Comparison of ENCODE assay signal across 8 mouse cellular contexts in the genomic region with DNA sequence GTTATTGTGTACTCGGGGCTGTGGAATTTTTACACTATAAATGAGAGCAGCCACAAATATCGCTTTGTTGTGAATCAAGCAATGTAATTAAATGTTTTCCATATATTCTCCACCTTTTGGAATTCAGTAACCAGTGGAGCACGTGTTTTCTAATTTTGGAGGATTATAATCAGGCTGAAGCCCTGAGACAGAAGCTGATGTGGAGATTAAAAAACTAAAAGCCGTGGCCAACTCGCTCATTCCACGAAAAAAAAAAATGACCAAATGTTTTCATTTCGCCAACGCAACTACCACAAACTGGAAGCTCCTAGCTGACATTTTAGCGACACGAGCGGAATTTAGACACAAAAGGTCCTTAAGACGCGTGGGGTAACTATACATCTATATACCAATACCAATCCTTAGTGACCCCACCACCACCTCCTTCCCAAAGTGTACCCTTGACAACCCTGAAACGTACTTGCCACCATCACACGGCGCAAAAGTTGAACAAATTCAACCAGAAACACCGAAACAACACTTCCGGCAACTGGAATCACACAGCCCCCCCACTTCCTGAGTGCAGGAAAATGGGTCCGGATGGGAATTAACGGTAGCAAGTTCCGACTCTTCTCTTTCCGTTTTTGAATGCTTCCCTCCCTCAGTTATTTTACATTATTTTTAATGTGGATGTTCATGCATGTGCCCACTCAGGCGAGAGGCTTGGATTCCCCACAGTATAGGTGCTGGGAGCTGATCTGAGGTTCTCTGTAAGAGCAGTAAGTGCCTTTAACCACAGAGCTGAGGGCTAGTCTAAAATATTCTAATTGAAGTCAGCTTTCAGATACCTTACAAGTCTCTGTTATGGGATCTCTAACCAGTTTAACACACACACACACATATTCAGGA. TPM values are rescaled to one million over a fixed set of nuclear protein-coding genes. Genes with fewer than 3 reads are reported as not detected.
DNase-seq lines count a peak whose midpoint lies in the region; ATAC-seq and TF ChIP-seq lines count a peak whose summit lies in the region.

A gene (minus strand): TSS at position 524 of the 888 bp plus-strand sequence.

- WGBS in heart, embryonic 15.5 days = 3% methylated on average over 23 of the region's 23 CpGs
- WGBS in liver, embryonic 14.5 days (ENCODE audit: insufficient replicate concordance) = 2% methylated on average over 23 of the region's 23 CpGs
- WGBS in neural tube, embryonic 11.5 days = 3% methylated on average over 23 of the region's 23 CpGs
- WGBS in stomach, postnatal 0 days = 2% methylated on average over 23 of the region's 23 CpGs

- H3K36me3 ChIP-seq in heart, embryonic 15.5 days = peaks cover 11% of the 10 kb centered on the region; the same call in 1 of the 2 replicates
- H3K36me3 ChIP-seq in liver, embryonic 14.5 days (replicated peaks; ENCODE audit: control insufficient read depth, insufficient read depth, low read depth) = peaks cover 15% of the 10 kb centered on the region
- peaks cover 2% of the 10 kb centered on the region for H3K36me3 ChIP-seq in neural tube, embryonic 11.5 days (ENCODE audit: control insufficient read depth, insufficient read depth, low read length)
- peaks cover 5% of the 10 kb centered on the region; the same call in 1 of the 2 replicates for H3K36me3 ChIP-seq in stomach, postnatal 0 days (ENCODE audit: control insufficient read depth, insufficient read depth, low read length)

- peak within 1 kb of the TSS; percentile 98 for H3K27ac ChIP-seq in brown adipose tissue, adult 24 weeks (replicated peaks; ENCODE audit: low read depth, low read length)
- peak within 1 kb of the TSS; percentile 97 for H3K27ac ChIP-seq in heart, embryonic 15.5 days
- H3K27ac ChIP-seq in liver, embryonic 14.5 days = peak within 1 kb of the TSS; percentile 95
- H3K27ac ChIP-seq in neural tube, embryonic 11.5 days (ENCODE audit: low read depth, low read length) = peak within 1 kb of the TSS; percentile 83
- H3K27ac ChIP-seq in stomach, postnatal 0 days (replicated peaks) = peak within 1 kb of the TSS; percentile 95

- H3K9me3 ChIP-seq in heart, embryonic 15.5 days (replicated peaks) = no peaks in the 10 kb centered on the region
- H3K9me3 ChIP-seq in liver, embryonic 14.5 days (ENCODE audit: control insufficient read depth, low read length) = no peaks in the 10 kb centered on the region
- H3K9me3 ChIP-seq in neural tube, embryonic 11.5 days (ENCODE audit: control insufficient read depth, low read length) = no peaks in the 10 kb centered on the region
- H3K9me3 ChIP-seq in stomach, postnatal 0 days (ENCODE audit: control insufficient read depth, low read length) = no peaks in the 10 kb centered on the region

- H3K9ac ChIP-seq in heart, embryonic 15.5 days = peak within 1 kb of the TSS; percentile 75
- H3K9ac ChIP-seq in liver, embryonic 14.5 days (replicated peaks) = peak within 1 kb of the TSS; percentile 95
- peak within 1 kb of the TSS; percentile 71 for H3K9ac ChIP-seq in neural tube, embryonic 11.5 days (ENCODE audit: low read length)
- H3K9ac ChIP-seq in stomach, postnatal 0 days (ENCODE audit: low read length) = peak within 1 kb of the TSS; percentile 55

- TF ChIP-seq CTCF in liver, embryonic 14.5 days (IDR thresholded peaks at IDR 0.05; ENCODE audit: low read depth) = no peak
- no peak for TF ChIP-seq CTCF in stomach, postnatal 0 days (IDR thresholded peaks at IDR 0.05; ENCODE audit: low read depth)

- DNase-seq in fibroblast of lung, adult 2 months (ENCODE audit: low read depth) = peak; percentile 59
- DNase-seq in kidney, postnatal 25 days = peak; percentile 84 to 86
- peak; percentile 73 to 77 (median 74) for DNase-seq in liver, embryonic 14.5 days (ENCODE audit: low read depth in 3 of 3, low spot score in 3 of 3)
- DNase-seq in neural tube, embryonic 11.5 days (ENCODE audit: low spot score) = peak; percentile 83
- DNase-seq in stomach, postnatal 0 days (ENCODE audit: low spot score) = peak; percentile 82

- H3K27me3 ChIP-seq in heart, embryonic 15.5 days = no peaks in the 10 kb centered on the region
- H3K27me3 ChIP-seq in liver, embryonic 14.5 days (ENCODE audit: control insufficient read depth, insufficient read depth, low read length) = no peaks in the 10 kb centered on the region
- H3K27me3 ChIP-seq in neural tube, embryonic 11.5 days (ENCODE audit: control insufficient read depth, insufficient read depth, low read length) = no peaks in the 10 kb centered on the region
- no peaks in the 10 kb centered on the region for H3K27me3 ChIP-seq in stomach, postnatal 0 days (ENCODE audit: control insufficient read depth, insufficient read depth, low read length)

- H3K4me2 ChIP-seq in heart, embryonic 15.5 days = peak within 1 kb of the TSS; percentile 86
- H3K4me2 ChIP-seq in liver, embryonic 14.5 days (ENCODE audit: low read depth) = peak within 1 kb of the TSS; percentile 99
- H3K4me2 ChIP-seq in neural tube, embryonic 11.5 days (ENCODE audit: low read depth) = peak within 1 kb of the TSS; percentile 70
- peak within 1 kb of the TSS; percentile 71 for H3K4me2 ChIP-seq in stomach, postnatal 0 days (replicated peaks; ENCODE audit: low read depth)

- no peaks in the 10 kb centered on the region for H3K4me1 ChIP-seq in brown adipose tissue, adult 24 weeks (ENCODE audit: control insufficient read depth, insufficient read depth, insufficient read length, low read length)
- peaks cover 9% of the 10 kb centered on the region for H3K4me1 ChIP-seq in heart, embryonic 15.5 days (replicated peaks)
- peaks cover 8 to 10% of the 10 kb centered on the region in 2 experiments for H3K4me1 ChIP-seq in liver, embryonic 14.5 days (replicated peaks; ENCODE audit: control insufficient read depth in 2 of 2, insufficient read depth in 2 of 2, low read length in 1 of 2)
- 0 out of 2 replicates have a peak, but pooled peaks cover 5% of the 10 kb centered on the region for H3K4me1 ChIP-seq in neural tube, embryonic 11.5 days (ENCODE audit: control insufficient read depth, insufficient read depth, low read length)
- H3K4me1 ChIP-seq in stomach, postnatal 0 days (replicated peaks; ENCODE audit: control insufficient read depth, insufficient read depth) = no peaks in the 10 kb centered on the region

- H3K4me3 ChIP-seq in brown adipose tissue, adult 24 weeks (ENCODE audit: insufficient read depth, low read depth, low read length) = peak within 1 kb of the TSS; percentile 95
- peak within 1 kb of the TSS; percentile 78 for H3K4me3 ChIP-seq in heart, embryonic 15.5 days
- H3K4me3 ChIP-seq in liver, embryonic 14.5 days (ENCODE audit: insufficient read depth in 1 of 2, low read depth in 2 of 2, low read length in 2 of 2) = peak within 1 kb of the TSS; percentile 65 to 97
- H3K4me3 ChIP-seq in neural tube, embryonic 11.5 days (ENCODE audit: low read depth, low read length) = peak within 1 kb of the TSS; percentile 60
- peak within 1 kb of the TSS; percentile 87 for H3K4me3 ChIP-seq in stomach, postnatal 0 days (ENCODE audit: low read depth, low read length)

- TF ChIP-seq EP300 in liver, embryonic 14.5 days (IDR thresholded peaks at IDR 0.05; ENCODE audit: low read depth) = no peak
- TF ChIP-seq EP300 in stomach, postnatal 0 days (optimal IDR thresholded peaks at IDR 0.05) = no peak

- ATAC-seq in CD4-positive, CD25-positive, alpha-beta regulatory T cell, adult 4 months = no peak
- no peak for ATAC-seq in heart, embryonic 15.5 days (replicated peaks; ENCODE audit: insufficient number of reproducible peaks, insufficient read depth, low FRiP score, low read depth)
- no peak for ATAC-seq in liver, embryonic 14.5 days (ENCODE audit: insufficient read depth)
- no peak for ATAC-seq in neural tube, embryonic 11.5 days (ENCODE audit: insufficient read depth, low FRiP score, low TSS enrichment)
- no peak for ATAC-seq in stomach, postnatal 0 days (ENCODE audit: low FRiP score, low TSS enrichment)

RNA-seq across cellular contexts. Expression of the gene that starts here (rescaled TPM):
- polyA plus RNA-seq in CD4-positive, CD25-positive, alpha-beta regulatory T cell, adult 4 months (2017; shearing (Covaris generic)) = 10 to 100 TPM; 18.2 to 28.7 TPM
- 51.5 and 53.6 TPM in 2 replicates for polyA plus RNA-seq in brown adipose tissue, adult 24 weeks (2012; ENCODE audit: insufficient read depth, insufficient read length, missing spikeins)
- 24.7 and 26.9 TPM in 2 replicates for polyA plus RNA-seq in heart, embryonic 15.5 days (2015; fragmentation: Nextera tagmentation; extraction: Ambion mirVana)
- 6.3 and 8.3 TPM in 2 replicates for polyA plus RNA-seq in liver, embryonic 14.5 days (2012; rRNA removed)
- polyA plus RNA-seq in liver, embryonic 14.5 days (2014; fragmentation: Nextera tagmentation; extraction: Ambion mirVana) = 29.1 and 30.4 TPM in 2 replicates
- 34.0 and 36.9 TPM in 2 replicates for polyA plus RNA-seq in neural tube, embryonic 11.5 days (2014; fragmentation: Nextera tagmentation; extraction: Ambion mirVana)
- polyA plus RNA-seq in stomach, postnatal 0 days (2015; fragmentation: Nextera tagmentation; extraction: Ambion mirVana) = 15.7 and 16.6 TPM in 2 replicates
